Mouse (Mus musculus): ENCODE results near the gene Pde4b.

DNA sequence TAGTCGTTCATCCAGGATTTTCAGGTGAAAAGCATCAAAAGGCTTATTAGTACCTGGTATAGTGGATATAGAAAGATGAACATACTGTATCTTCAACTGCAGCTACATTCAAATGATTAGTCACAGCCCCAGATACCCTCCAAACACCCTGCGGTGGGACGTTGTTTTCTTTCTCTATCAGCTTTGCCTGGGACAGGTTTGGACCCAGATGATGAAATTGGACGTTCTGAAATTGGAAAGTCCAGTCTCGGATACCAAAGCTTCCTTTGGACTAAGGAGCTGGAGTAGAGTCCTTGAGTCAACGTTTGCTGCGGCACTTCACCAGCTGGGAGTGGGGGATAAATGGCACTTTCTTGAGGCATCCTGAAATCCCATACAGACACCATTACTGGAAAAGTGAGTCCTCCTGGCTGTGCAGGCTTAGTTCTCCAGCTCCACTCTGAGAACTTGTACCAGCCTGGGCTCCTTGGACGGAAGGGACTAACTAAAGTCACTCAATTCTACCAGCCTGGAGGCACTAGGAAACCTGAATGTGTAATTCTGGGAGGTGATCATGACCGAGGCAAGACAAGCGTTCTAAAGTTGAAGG lies 487.4 kb downstream of the Pde4b start:
- TF ChIP-seq POLR2A (IDR thresholded peaks at IDR 0.05; ENCODE audit: borderline replicate concordance, control insufficient read depth, low read depth, low read length): no peak
- no peak for TF ChIP-seq CTCF (IDR thresholded peaks at IDR 0.05; ENCODE audit: control insufficient read depth, insufficient read depth, low read length)
